Mouse (Mus musculus) embryonic facial prominence, embryonic 14.5 days (tissue): Measurements from ENCODE around the gene Hlcs. TPM values are rescaled to one million over a fixed set of nuclear protein-coding genes. Genes with fewer than 3 reads are reported as not detected.

Experiments
- ATAC-seq: fragments of 200-750 bp; cut with Nextera tagmentation; 2 replicates; pipeline ENCODE4 v1.8.0; 2017; ENCODE audit warnings: low read depth, moderate number of reproducible peaks, moderate TSS enrichment
- DNase-seq: peaks from one replicate; pipeline ENCODE4 v3.0.0-alpha.2; 2015; ENCODE audit warnings: low spot score
- H3K27ac ChIP-seq: fragments of 300-500 bp; sonication (generic); replicated peaks from 2 replicates; pipeline ENCODE4 v1.5.1; 2014; ENCODE audit warnings: low read depth, mild to moderate bottlenecking, low read length, moderate library complexity
- H3K27me3 ChIP-seq: fragments of 300-500 bp; sonication (generic); replicated peaks from 2 replicates; pipeline ENCODE4 v1.6.1; 2014; ENCODE audit warnings: low read length; ENCODE audit not compliant: control insufficient read depth, insufficient read depth
- H3K36me3 ChIP-seq: fragments of 300-500 bp; sonication (generic); 2 replicates; pipeline ENCODE4 v1.6.1; 2014; ENCODE audit warnings: low read length, mixed read lengths; ENCODE audit not compliant: control insufficient read depth, insufficient read depth
- H3K4me1 ChIP-seq: fragments of 300-500 bp; sonication (generic); 2 replicates; pipeline ENCODE4 v1.6.1; 2014; ENCODE audit warnings: antibody characterized with exemption, low read length; ENCODE audit not compliant: control insufficient read depth, insufficient read depth
- H3K4me2 ChIP-seq: fragments of 300-500 bp; sonication (generic); 2 replicates; pipeline ENCODE4 v1.6.1; 2014; ENCODE audit warnings: low read depth, mild to moderate bottlenecking, low read length, moderate library complexity, mixed read lengths
- H3K4me3 ChIP-seq: fragments of 300-500 bp; sonication (generic); 2 replicates; pipeline ENCODE4 v1.5.1; 2014; ENCODE audit warnings: low read depth, mild to moderate bottlenecking, low read length
- H3K9ac ChIP-seq: fragments of 300-500 bp; sonication (generic); 2 replicates; pipeline ENCODE4 v1.6.1; 2014; ENCODE audit warnings: low read depth, mild to moderate bottlenecking, low read length, moderate library complexity, mixed read lengths
- H3K9me3 ChIP-seq: fragments of 300-500 bp; sonication (generic); 2 replicates; pipeline ENCODE4 v1.6.1; 2016; ENCODE audit warnings: low read length; ENCODE audit not compliant: control insufficient read depth
- WGBS: fragments of 180-500 bp; shearing (Covaris S2); extraction: QIAGEN DNeasy Blood & Tissue Kit; methylation state at CpG from one replicate; pipeline ENCODE4 v1.1.7; 2014; 5-methylcytosine and 5-hydroxymethylcytosine counted together
- polyA plus RNA-seq: library from polyadenylated mRNA; unstranded; fragments of >200 nt; fragmentation: Nextera tagmentation; extraction: Ambion mirVana; gene quantifications from 2 replicates; pipeline ENCODE4 v1.2.1, GENCODE M21; 2014

Hlcs gene
- polyA plus RNA-seq, 1 experiment from 2014 or later = 6.8 TPM

- H3K27me3 ChIP-seq = no peaks in the 10 kb centered on the region
- H3K9ac ChIP-seq = no peak overlapping the region
- WGBS = 37% methylated on average over 12 of the region's 12 CpGs
- H3K36me3 ChIP-seq = no peaks in the 10 kb centered on the region
- H3K27ac ChIP-seq = 0 out of 2 replicates have a peak overlapping the region, but pooled peaks have one; percentile 31
- ATAC-seq (no peak), DNase-seq (peak; percentile 31)
- H3K4me1 ChIP-seq = peaks cover 26% of the 10 kb centered on the region
- peak overlapping the region; percentile 31 for H3K4me2 ChIP-seq
- H3K4me3 ChIP-seq = no peak overlapping the region
- H3K9me3 ChIP-seq = no peaks in the 10 kb centered on the region
These were observed 63.2 kb downstream of the Hlcs start for GRCm38 (mm10) chr16:94250136-94250535.

GRCm38 (mm10) chr16:94249666-94250065 lies 63.7 kb downstream of the Hlcs start:
- Histone ChIP-seq H3K27me3 (no peaks in the 10 kb centered on the region), H3K4me3 (no peak overlapping the region), H3K4me1 (peaks cover 22% of the 10 kb centered on the region), H3K9ac (no peak overlapping the region), H3K4me2 (peak overlapping the region; percentile 31), H3K27ac (no peak overlapping the region), H3K9me3 (no peaks in the 10 kb centered on the region), H3K36me3 (no peaks in the 10 kb centered on the region)
- ATAC-seq (no peak), DNase-seq (no peak)
- 71% methylated on average over 10 of the region's 10 CpGs for WGBS

- Histone ChIP-seq H3K36me3 (no peaks in the 10 kb centered on the region), H3K4me3 (no peak overlapping the region), H3K9ac (no peak overlapping the region), H3K4me2 (no peak overlapping the region), H3K27me3 (no peaks in the 10 kb centered on the region), H3K27ac (no peak overlapping the region), H3K4me1 (peaks cover 12% of the 10 kb centered on the region), H3K9me3 (no peaks in the 10 kb centered on the region)
- 85% methylated on average over 15 of the region's 15 CpGs for WGBS
- DNase-seq (no peak), ATAC-seq (no peak)
These were observed 64.7 kb downstream of the Hlcs start for GRCm38 (mm10) chr16:94248721-94249120.

- Histone ChIP-seq H3K36me3 (no peaks in the 10 kb centered on the region), H3K4me1 (peaks cover 9% of the 10 kb centered on the region; the same call in 1 of the 2 replicates), H3K27me3 (no peaks in the 10 kb centered on the region), H3K27ac (no peak overlapping the region), H3K9me3 (no peaks in the 10 kb centered on the region), H3K4me2 (no peak overlapping the region), H3K4me3 (no peak overlapping the region), H3K9ac (no peak overlapping the region)
- WGBS = 90% methylated on average over 8 of the region's 8 CpGs
- DNase-seq (no peak), ATAC-seq (no peak)
These were observed 66.4 kb downstream of the Hlcs start for GRCm38 (mm10) chr16:94246976-94247375.

GRCm38 (mm10) chr16:94246058-94246784 lies 67.2 kb downstream of the Hlcs start:
- ATAC-seq (no peak), DNase-seq (no peak)
- Histone ChIP-seq H3K27ac (no peak overlapping the region), H3K4me3 (no peak overlapping the region), H3K36me3 (no peaks in the 10 kb centered on the region), H3K27me3 (no peaks in the 10 kb centered on the region), H3K4me1 (peaks cover 9% of the 10 kb centered on the region; the same call in 1 of the 2 replicates), H3K9ac (no peak overlapping the region), H3K9me3 (no peaks in the 10 kb centered on the region), H3K4me2 (no peak overlapping the region)
- WGBS = 73% methylated on average over 17 of the region's 17 CpGs

- WGBS = 89% methylated on average over 10 of the region's 10 CpGs
- H3K9me3 ChIP-seq = no peaks in the 10 kb centered on the region
These were observed 72.2 kb downstream of the Hlcs start for GRCm38 (mm10) chr16:94241126-94241525.

GRCm38 (mm10) chr16:94240190-94240589 lies 73.2 kb downstream of the Hlcs start:
- H3K36me3 ChIP-seq = no peaks in the 10 kb centered on the region
- no peaks in the 10 kb centered on the region for H3K9me3 ChIP-seq
- H3K4me2 ChIP-seq = no peak overlapping the region
- no peaks in the 10 kb centered on the region for H3K4me1 ChIP-seq
- no peak overlapping the region for H3K9ac ChIP-seq
- 21% methylated on average over 2 of the region's 2 CpGs for WGBS
- DNase-seq (no peak), ATAC-seq (no peak)
- no peaks in the 10 kb centered on the region for H3K27me3 ChIP-seq
- no peak overlapping the region for H3K4me3 ChIP-seq
- no peak overlapping the region for H3K27ac ChIP-seq

More at GRCm38 (mm10) chr16:94241126-94241525, 72.2 kb downstream of the Hlcs start:
- no peak for ATAC-seq
- DNase-seq = no peak
- H3K36me3 ChIP-seq = no peaks in the 10 kb centered on the region
- H3K27me3 ChIP-seq = no peaks in the 10 kb centered on the region
- H3K4me3 ChIP-seq = no peak overlapping the region
- no peak overlapping the region for H3K4me2 ChIP-seq
- no peak overlapping the region for H3K27ac ChIP-seq
- H3K9ac ChIP-seq = no peak overlapping the region
- H3K4me1 ChIP-seq = no peaks in the 10 kb centered on the region

- no peak overlapping the region for H3K27ac ChIP-seq
- no peaks in the 10 kb centered on the region for H3K4me1 ChIP-seq
- no peak overlapping the region for H3K4me3 ChIP-seq
- WGBS = 78% methylated on average over 6 of the region's 6 CpGs
- H3K9ac ChIP-seq = no peak overlapping the region
- H3K4me2 ChIP-seq = no peak overlapping the region
- H3K36me3 ChIP-seq = no peaks in the 10 kb centered on the region
- H3K27me3 ChIP-seq = no peaks in the 10 kb centered on the region
- no peak for DNase-seq
- ATAC-seq = no peak
- no peaks in the 10 kb centered on the region for H3K9me3 ChIP-seq
These were observed 73.8 kb downstream of the Hlcs start for GRCm38 (mm10) chr16:94239567-94239966.

GRCm38 (mm10) chr16:94239146-94239545 lies 74.2 kb downstream of the Hlcs start:
- Histone ChIP-seq H3K27ac (no peak overlapping the region), H3K9me3 (no peaks in the 10 kb centered on the region), H3K9ac (no peak overlapping the region), H3K27me3 (no peaks in the 10 kb centered on the region), H3K4me2 (no peak overlapping the region), H3K4me1 (no peaks in the 10 kb centered on the region), H3K36me3 (no peaks in the 10 kb centered on the region), H3K4me3 (no peak overlapping the region)
- WGBS = 94% methylated on average over 7 of the region's 7 CpGs
- no peak for ATAC-seq
- DNase-seq = no peak
